Mouse (Mus musculus) testis, adult 2 months (tissue): ENCODE results near the gene Scn1b. TPM values are rescaled to one million over a fixed set of nuclear protein-coding genes. Genes with fewer than 3 reads are reported as not detected.

ENCODE experiments used
- H3K27ac ChIP-seq: fragments of 200-500 bp; 2 replicates; pipeline ENCODE4 v1.5.1; 2012; ENCODE audit warnings: low read depth, low read length; ENCODE audit not compliant: control insufficient read depth, insufficient read depth
- H3K27me3 ChIP-seq: fragments of 200-500 bp; 2 replicates; pipeline ENCODE4 v1.6.1; 2012; ENCODE audit warnings: mild to moderate bottlenecking, low read length, moderate library complexity; ENCODE audit not compliant: control insufficient read depth, insufficient read depth
- H3K36me3 ChIP-seq: fragments of 200-500 bp; 2 replicates; pipeline ENCODE4 v1.6.1; 2012; ENCODE audit warnings: mild to moderate bottlenecking, low read length; ENCODE audit not compliant: control insufficient read depth, insufficient read depth
- H3K4me1 ChIP-seq: fragments of 200-500 bp; 2 replicates; pipeline ENCODE4 v1.6.1; 2012; ENCODE audit warnings: low read length; ENCODE audit not compliant: control insufficient read depth, insufficient read depth
- H3K4me3 ChIP-seq: fragments of 200-500 bp; 2 replicates; pipeline ENCODE4 v1.5.1; 2012; ENCODE audit warnings: low read depth, mild to moderate bottlenecking, low read length, moderate library complexity, mixed read lengths; ENCODE audit not compliant: control insufficient read depth
- CTCF ChIP-seq: fragments of 200-500 bp; IDR thresholded peaks from 2 replicates; pipeline ENCODE4 v1.5.1; 2012; ENCODE audit warnings: low read depth, mild to moderate bottlenecking, inconsistent platforms, low read length, moderate library complexity; ENCODE audit not compliant: control insufficient read depth, insufficient read depth, insufficient replicate concordance
- POLR2A ChIP-seq: fragments of 200-500 bp; IDR thresholded peaks from 2 replicates; pipeline ENCODE4 v1.6.1; 2012; ENCODE audit warnings: low read depth, mild to moderate bottlenecking, inconsistent platforms, low read length, moderate library complexity; ENCODE audit not compliant: control insufficient read depth
- polyA plus RNA-seq: library from polyadenylated mRNA; depleted of rRNA; stranded (reverse); fragments of >200 nt; gene quantifications from 2 replicates; pipeline ENCODE4 v1.2.3, GENCODE M21; 2012

Scn1b gene
- polyA plus RNA-seq, 1 experiment, result 1.4 TPM

- no peaks in the 10 kb centered on the region for H3K27me3 ChIP-seq
- no peaks in the 10 kb centered on the region for H3K36me3 ChIP-seq
- TF ChIP-seq POLR2A (no peak), CTCF (no peak)
- H3K4me1 ChIP-seq, result peaks cover 23% of the 10 kb centered on the region
- H3K27ac ChIP-seq, result 0 out of 2 replicates have a peak overlapping the region, but pooled peaks have one; percentile 14
- H3K4me3 ChIP-seq, result no peak overlapping the region
These were observed 26.9 kb upstream of the Scn1b start for GRCm38 (mm10) chr7:31153536-31154320.

DNA sequence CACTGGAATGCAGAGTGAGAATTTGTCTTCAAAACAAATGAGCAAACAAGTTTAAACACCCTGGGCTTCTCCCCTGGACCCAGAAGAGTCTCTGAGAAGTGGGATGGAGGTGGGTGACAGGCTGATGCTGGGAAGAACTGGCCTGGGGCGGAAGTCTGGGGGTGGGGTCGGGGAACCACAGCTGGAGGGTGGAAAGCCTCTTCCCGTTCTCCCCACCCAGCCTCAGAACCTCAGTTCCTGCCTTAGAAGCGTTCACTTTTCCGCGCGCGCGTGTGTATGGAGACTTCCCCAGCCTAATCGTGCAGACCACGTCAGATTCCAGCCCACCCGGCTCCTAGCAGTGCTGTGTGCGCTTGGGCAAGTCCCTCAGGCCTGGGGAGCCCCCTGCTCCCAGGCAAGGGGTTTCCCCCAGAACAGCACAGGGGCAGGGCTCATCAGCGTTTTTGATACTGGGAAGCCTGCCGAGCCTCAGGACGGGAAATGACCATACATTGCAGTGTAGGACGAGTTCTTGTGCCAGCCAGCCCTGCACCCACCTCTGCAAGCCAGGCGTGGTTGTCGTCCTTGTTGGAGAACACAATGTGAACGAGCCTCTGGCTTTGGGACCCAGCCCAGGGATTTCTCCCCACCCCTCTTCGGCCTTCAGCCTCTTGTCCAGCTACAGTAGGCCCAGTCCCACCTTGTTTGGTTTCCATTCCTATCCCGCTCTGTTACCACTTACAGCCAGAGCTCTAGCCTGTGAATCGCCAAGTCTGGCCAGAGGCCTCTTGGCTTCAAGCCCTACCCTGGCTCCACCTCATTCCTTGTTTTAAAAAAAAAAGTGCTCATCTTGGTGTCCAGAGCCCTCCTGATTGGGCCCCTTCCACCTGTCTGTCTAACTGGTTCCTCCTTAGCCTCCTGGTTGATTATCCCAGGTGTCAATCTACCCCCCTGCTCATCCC, 24.8 kb upstream of the Scn1b start:
- TF ChIP-seq CTCF (no peak), POLR2A (no peak)
- Histone ChIP-seq H3K4me3 (peak overlapping the region; percentile 85), H3K27ac (peak overlapping the region; percentile 88), H3K27me3 (no peaks in the 10 kb centered on the region), H3K4me1 (peaks cover 38% of the 10 kb centered on the region), H3K36me3 (no peaks in the 10 kb centered on the region)

- TF ChIP-seq POLR2A, result no peak; the same call in 1 of the 2 replicates
- no peak for TF ChIP-seq CTCF
- Histone ChIP-seq H3K27me3 (no peaks in the 10 kb centered on the region), H3K36me3 (no peaks in the 10 kb centered on the region), H3K4me3 (peak overlapping the region; percentile 85), H3K4me1 (peaks cover 35% of the 10 kb centered on the region), H3K27ac (peak overlapping the region; percentile 88)
These were observed 23.9 kb upstream of the Scn1b start for GRCm38 (mm10) chr7:31150566-31151300.

DNA sequence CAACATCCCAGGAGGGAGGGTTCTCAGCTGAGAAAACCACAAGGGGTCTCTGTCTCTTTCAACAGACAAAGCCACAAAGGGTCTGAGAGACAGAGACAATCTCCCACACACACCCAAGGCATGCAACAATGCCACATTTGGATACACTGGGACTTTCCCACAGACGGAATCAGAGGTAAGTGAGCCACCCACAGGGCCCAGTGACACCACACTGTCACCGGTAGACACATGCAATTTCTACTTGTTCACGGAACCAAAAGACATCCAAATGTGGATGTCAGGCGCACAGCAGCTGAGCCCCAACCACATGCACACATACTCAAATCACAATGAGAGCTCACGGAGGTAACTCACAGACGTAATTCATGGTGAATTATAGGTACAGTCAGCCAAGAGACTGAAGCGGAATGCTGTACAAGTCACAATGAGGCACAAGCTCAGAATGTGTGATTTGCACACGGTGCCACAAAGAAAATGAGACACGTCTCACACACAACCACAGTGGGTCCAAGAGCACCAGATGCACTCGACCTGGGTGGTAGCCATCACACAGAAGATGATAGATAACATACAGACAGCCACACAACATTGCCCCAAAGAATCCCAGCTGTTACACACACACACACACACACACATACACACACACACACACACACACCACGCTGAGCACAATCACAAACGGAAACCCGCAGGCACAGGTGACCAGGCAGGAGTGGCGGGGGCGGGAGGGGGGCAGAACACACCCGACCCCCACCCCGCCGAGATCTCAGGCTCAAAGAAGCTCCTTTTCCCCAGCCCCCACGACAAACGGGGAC, 23.2 kb upstream of the Scn1b start:
- peaks cover 32% of the 10 kb centered on the region for H3K4me1 ChIP-seq
- no peaks in the 10 kb centered on the region for H3K36me3 ChIP-seq
- TF ChIP-seq POLR2A (no peak), CTCF (no peak)
- peak overlapping the region; percentile 85 for H3K4me3 ChIP-seq
- H3K27me3 ChIP-seq, result no peaks in the 10 kb centered on the region
- H3K27ac ChIP-seq, result peak overlapping the region; percentile 14

DNA sequence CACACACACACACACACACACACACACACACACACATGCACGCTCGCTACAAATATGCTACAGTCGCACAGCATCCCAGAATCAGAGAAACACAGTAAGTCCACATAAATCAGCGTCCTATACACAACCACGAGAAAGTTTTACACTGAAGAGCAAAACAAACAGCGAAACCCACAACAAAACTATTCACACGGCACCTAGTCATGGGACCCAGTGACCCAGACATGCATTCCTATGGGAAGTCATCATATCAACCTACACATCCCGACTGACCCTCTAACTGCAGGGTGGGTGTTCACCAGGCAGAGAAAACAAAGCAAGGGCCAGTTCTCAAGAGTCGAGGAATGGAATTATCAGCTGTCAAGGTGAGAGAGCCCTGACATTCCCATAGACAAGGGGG, 22.5 kb upstream of the Scn1b start:
- no peaks in the 10 kb centered on the region for H3K27me3 ChIP-seq
- H3K4me1 ChIP-seq, result peaks cover 32% of the 10 kb centered on the region
- TF ChIP-seq CTCF, result no peak
- TF ChIP-seq POLR2A, result no peak
- peak overlapping the region; percentile 60 for H3K4me3 ChIP-seq
- H3K36me3 ChIP-seq, result no peaks in the 10 kb centered on the region
- no peak overlapping the region for H3K27ac ChIP-seq

- Histone ChIP-seq H3K27me3 (no peaks in the 10 kb centered on the region), H3K4me3 (peak overlapping the region; percentile 31), H3K27ac (peak overlapping the region; percentile 49), H3K36me3 (no peaks in the 10 kb centered on the region), H3K4me1 (peaks cover 32% of the 10 kb centered on the region)
- no peak for TF ChIP-seq CTCF
- peak; percentile 28; the same call in 1 of the 2 replicates for TF ChIP-seq POLR2A
These were observed 22.0 kb upstream of the Scn1b start for GRCm38 (mm10) chr7:31148756-31149155.
